ENCODE assay signal across 12 mouse cellular contexts in genomic region chr1:169051085-169051862, GRCm38 (mm10).
DNase-seq lines count a peak whose midpoint lies in the region; ATAC-seq lines count a peak whose summit lies in the region.
"Had no signal": no experiment of that assay in that cellular context is flagged by ENCODE, and none has a peak within 500 bp of the region (broad histone marks: within the 10 kb centered on the region; RNA-seq: fewer than 3 reads in every experiment).

No protein-coding gene starts in this region.

- intact Hi-C loops in left cerebral cortex, postnatal 4 days (cut with DNase I), result no loop called here
- intact Hi-C loops in left cerebral cortex, postnatal 36 days (cut with DNase I), result no loop called here

- H3K36me3 ChIP-seq in midbrain, embryonic 10.5 days, result no peaks in the 10 kb centered on the region
- no peaks in the 10 kb centered on the region for H3K36me3 ChIP-seq in stomach, embryonic 16.5 days (ENCODE audit: control insufficient read depth, insufficient read depth, low read length)
- no peaks in the 10 kb centered on the region for H3K36me3 ChIP-seq in liver, embryonic 12.5 days
- H3K36me3 ChIP-seq: heart, embryonic 15.5 days had no signal

- 0 out of 2 replicates have a peak overlapping the region, but pooled peaks have one; percentile 7 for H3K27ac ChIP-seq in midbrain, embryonic 10.5 days (replicated peaks)
- no peak overlapping the region for H3K27ac ChIP-seq in stomach, embryonic 16.5 days (ENCODE audit: low read length)
- H3K27ac ChIP-seq in liver, embryonic 12.5 days, result no peak overlapping the region
- H3K27ac ChIP-seq: heart, embryonic 15.5 days had no signal

- H3K9me3 ChIP-seq in midbrain, embryonic 10.5 days (replicated peaks), result no peaks in the 10 kb centered on the region
- no peaks in the 10 kb centered on the region for H3K9me3 ChIP-seq in stomach, embryonic 16.5 days (replicated peaks; ENCODE audit: control insufficient read depth, low read length)
- no peaks in the 10 kb centered on the region for H3K9me3 ChIP-seq in liver, embryonic 12.5 days (replicated peaks)
- H3K9me3 ChIP-seq: heart, embryonic 15.5 days had no signal

- H3K27me3 ChIP-seq in midbrain, embryonic 10.5 days (ENCODE audit: low read depth, poor library complexity, severe bottlenecking), result peaks cover 16% of the 10 kb centered on the region; the same call in 1 of the 2 replicates
- no peaks in the 10 kb centered on the region for H3K27me3 ChIP-seq in stomach, embryonic 16.5 days (ENCODE audit: control insufficient read depth, insufficient read depth, low read length)
- H3K27me3 ChIP-seq in liver, embryonic 12.5 days (replicated peaks), result no peaks in the 10 kb centered on the region
- H3K27me3 ChIP-seq: heart, embryonic 15.5 days had no signal

- peaks cover 14% of the 10 kb centered on the region for H3K4me1 ChIP-seq in midbrain, embryonic 10.5 days
- H3K4me1 ChIP-seq in stomach, embryonic 16.5 days (ENCODE audit: control insufficient read depth, insufficient read depth, low read length), result no peaks in the 10 kb centered on the region
- H3K4me1 ChIP-seq in liver, embryonic 12.5 days, result no peaks in the 10 kb centered on the region
- H3K4me1 ChIP-seq: heart, embryonic 15.5 days had no signal

- WGBS in midbrain, embryonic 10.5 days, result 36% methylated on average over 11 of the region's 11 CpGs
- WGBS in stomach, embryonic 16.5 days, result 24% methylated on average over 11 of the region's 11 CpGs
- WGBS in liver, embryonic 12.5 days (ENCODE audit: insufficient replicate concordance), result 52% methylated on average over 11 of the region's 11 CpGs

- H3K4me2 ChIP-seq in stomach, embryonic 16.5 days (ENCODE audit: low read depth, low read length), result no peak overlapping the region
- no peak overlapping the region for H3K4me2 ChIP-seq in liver, embryonic 12.5 days
- H3K4me2 ChIP-seq: heart, embryonic 15.5 days had no signal

- DNase-seq in left cerebral cortex, postnatal 4 days, result peak; percentile 39
- no peak for DNase-seq in left cerebral cortex, adult 11 months (ENCODE audit: low spot score)
- DNase-seq in forelimb bud, embryonic 11.5 days (ENCODE audit: low read depth, low spot score), result peak; percentile 16
- peak; percentile 50 for DNase-seq in midbrain, embryonic 10.5 days (ENCODE audit: low spot score)
- no peak for DNase-seq in layer of hippocampus, adult 9-10 months (ENCODE audit: low spot score)
- no peak for DNase-seq in left cerebral cortex, postnatal 36 days (ENCODE audit: low spot score in 2 of 2)
- DNase-seq: liver, postnatal 0 days had no signal

- H3K9ac ChIP-seq in stomach, embryonic 16.5 days (ENCODE audit: low read length), result no peak overlapping the region
- no peak overlapping the region for H3K9ac ChIP-seq in liver, embryonic 12.5 days
- H3K9ac ChIP-seq: heart, embryonic 15.5 days; liver, postnatal 0 days had no signal

- peak; percentile 66; the same call in 1 of the 2 replicates for ATAC-seq in stomach, embryonic 16.5 days (ENCODE audit: insufficient read depth, low FRiP score)
- no peak for ATAC-seq in liver, embryonic 12.5 days
- ATAC-seq: liver, postnatal 0 days had no signal

- peak overlapping the region; percentile 24; the same call in 1 of the 2 replicates for H3K4me3 ChIP-seq in midbrain, embryonic 10.5 days
- H3K4me3 ChIP-seq in stomach, embryonic 16.5 days (replicated peaks; ENCODE audit: low read length), result no peak overlapping the region
- no peak overlapping the region for H3K4me3 ChIP-seq in liver, embryonic 12.5 days
- H3K4me3 ChIP-seq: erythroblast, embryonic 14.5 days; heart, embryonic 15.5 days; myocyte had no signal

Comparison
In these comparisons a context has a peak if more than half of its experiments do, and no peak if none do; other contexts are left out.
1. DNase-seq: peak in left cerebral cortex, postnatal 4 days (single experiment), forelimb bud, embryonic 11.5 days (single experiment) and midbrain, embryonic 10.5 days (single experiment); none in left cerebral cortex, adult 11 months (single experiment), layer of hippocampus, adult 9-10 months (single experiment) and left cerebral cortex, postnatal 36 days (0 of 2).